Mouse (Mus musculus) intestine, embryonic 16.5 days (tissue): Measurements from ENCODE around the gene Dchs2. TPM values are rescaled to one million over a fixed set of nuclear protein-coding genes. Genes with fewer than 3 reads are reported as not detected.

Experiments
- polyA plus RNA-seq: library from polyadenylated mRNA; unstranded; fragments of >200 nt; fragmentation: Nextera tagmentation; extraction: Ambion mirVana; gene quantifications from 2 replicates; pipeline ENCODE4 v1.2.1, GENCODE M21; 2015

The Dchs2 gene
- polyA plus RNA-seq, 1 experiment from 2014 or later, result 0.06 TPM

Other genes with a start within 250 kb of the Dchs2 start
- 14.2 and 16.1 TPM in 2 replicates for gene Lrat, start 224.0 kb upstream of the Dchs2 start, polyA plus RNA-seq
- gene Fgg, start 120.2 kb upstream of the Dchs2 start, polyA plus RNA-seq, result 5.9 and 14.1 TPM in 2 replicates
- 11.6 and 19.2 TPM in 2 replicates for gene Fga, start 101.9 kb upstream of the Dchs2 start, polyA plus RNA-seq
- 10.5 and 13.7 TPM in 2 replicates for gene Fgb, start 78.1 kb upstream of the Dchs2 start, polyA plus RNA-seq
- 81.0 and 87.1 TPM in 2 replicates for gene Plrg1, start 72.4 kb upstream of the Dchs2 start, polyA plus RNA-seq